Mouse (Mus musculus): ENCODE measurements at regions not wholly inside any gene's neighbourhood (a gene's known extent, or its start where the extent isn't known, plus 50 kb on each side); places are given as distances from the start of the nearest gene placed in this dataset.

DNA sequence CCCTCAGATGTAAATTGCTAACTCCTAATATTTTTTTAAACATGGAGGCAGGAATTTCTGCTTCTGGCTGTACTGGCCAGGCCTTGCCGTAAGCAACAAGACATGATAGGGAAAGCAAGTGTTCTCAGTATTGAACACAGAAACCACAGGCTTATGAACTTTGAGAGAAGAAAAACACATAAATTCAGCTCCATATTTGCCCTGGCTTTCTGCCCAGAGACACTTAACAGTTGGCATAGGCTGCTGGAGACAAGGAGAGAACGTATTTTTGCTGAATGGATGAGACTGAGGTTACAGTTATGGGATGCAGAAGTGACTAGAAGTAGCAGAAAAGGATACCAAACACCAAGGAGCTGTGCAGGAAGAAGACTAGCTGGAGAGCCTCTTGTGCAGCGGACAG is 258.7 kb upstream of the Rbms1 start:
- DNase-seq: no peak

DNA sequence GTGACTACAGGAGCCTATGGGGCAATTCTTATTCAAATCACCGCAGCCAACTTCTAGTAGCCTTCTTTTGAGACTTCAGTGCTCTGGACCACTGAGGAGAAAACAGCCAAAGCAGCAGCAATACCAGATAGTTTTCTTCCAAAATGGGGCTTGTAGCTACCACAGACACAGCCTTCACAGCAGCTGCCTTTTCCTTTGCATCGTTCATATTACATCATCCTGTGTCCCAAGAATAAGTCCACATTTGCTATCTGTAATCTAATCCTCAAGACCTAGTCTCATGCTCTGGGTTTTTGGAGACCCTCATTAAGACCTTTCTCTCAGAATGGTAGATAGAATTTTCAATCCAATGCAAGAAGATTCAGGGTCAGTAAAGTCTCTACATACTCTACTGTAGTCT is 258.2 kb upstream of the Rbms1 start:
- no peak for DNase-seq

DNA sequence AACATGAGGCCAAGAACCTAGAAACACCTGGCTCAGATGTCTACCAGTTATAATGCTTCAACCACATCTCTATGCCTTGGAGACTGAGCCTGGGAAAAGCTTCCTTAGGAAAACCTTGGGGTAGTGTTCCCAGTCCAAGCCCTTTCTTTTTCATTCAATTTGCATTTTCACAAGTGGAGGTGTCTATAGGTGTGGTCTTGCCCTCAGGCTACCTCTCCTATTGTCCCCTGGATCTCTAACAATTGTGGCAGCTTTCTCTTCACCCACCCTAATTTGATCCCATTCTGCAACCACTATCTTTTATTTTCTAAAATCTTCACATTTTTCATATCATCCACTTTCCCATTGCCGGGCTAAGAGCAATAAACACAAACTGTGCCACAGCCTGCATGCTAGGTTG is 251.0 kb upstream of the Rbms1 start:
- no peak for DNase-seq

- no peak for DNase-seq
Observed at GRCm38 (mm10) chr2:61201387-61201786, 238.4 kb upstream of the Rbms1 start.

- no peak for DNase-seq
Observed at GRCm38 (mm10) chr2:61193976-61194375, 231.0 kb upstream of the Rbms1 start.

DNA sequence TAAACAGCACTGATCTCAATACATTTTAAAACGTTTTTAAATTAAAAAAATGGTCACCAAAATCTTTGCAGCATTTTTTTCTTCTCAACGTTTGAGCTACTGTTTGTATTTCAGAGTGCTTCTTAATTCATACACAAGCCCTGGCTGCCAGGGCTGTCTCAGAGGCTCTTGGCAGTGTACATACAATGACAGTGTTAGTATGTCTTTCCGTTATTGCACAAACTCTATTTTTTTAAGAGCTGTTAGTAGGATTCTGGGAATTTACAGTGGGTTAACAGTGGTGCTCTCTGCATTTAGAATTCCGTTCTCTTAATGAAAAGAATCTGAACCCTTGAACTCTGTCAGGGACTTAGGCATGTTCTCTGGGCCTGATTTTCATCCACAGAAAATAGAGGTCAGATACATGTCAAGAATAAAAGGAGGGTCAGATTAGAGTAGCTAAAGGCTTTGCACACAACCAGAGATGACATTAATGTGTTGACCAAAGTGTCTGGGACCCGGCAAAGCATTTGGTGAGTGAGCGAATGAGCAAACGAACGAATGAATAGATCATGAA is 219.5 kb upstream of the Rbms1 start:
- DNase-seq: no peak

DNA sequence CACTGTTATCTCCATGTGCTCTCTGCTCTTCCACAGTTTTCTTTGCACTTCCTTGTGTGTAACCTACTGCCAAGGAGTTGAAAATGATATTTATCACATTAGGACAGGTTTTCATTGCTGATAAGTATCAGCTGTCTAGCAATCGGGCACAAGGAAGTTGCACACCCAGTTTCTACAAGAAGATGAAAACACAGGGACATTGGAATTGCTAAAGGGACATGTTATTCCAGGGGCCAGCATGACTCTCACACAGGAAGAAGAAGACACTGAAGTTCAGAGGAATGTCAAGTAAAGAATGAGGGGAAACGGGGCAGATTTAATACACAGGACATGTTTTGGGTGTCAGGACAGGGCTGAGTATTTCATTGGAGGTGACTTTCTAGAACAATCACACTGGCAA is 214.8 kb upstream of the Rbms1 start:
- peak; percentile 7 for DNase-seq

DNA sequence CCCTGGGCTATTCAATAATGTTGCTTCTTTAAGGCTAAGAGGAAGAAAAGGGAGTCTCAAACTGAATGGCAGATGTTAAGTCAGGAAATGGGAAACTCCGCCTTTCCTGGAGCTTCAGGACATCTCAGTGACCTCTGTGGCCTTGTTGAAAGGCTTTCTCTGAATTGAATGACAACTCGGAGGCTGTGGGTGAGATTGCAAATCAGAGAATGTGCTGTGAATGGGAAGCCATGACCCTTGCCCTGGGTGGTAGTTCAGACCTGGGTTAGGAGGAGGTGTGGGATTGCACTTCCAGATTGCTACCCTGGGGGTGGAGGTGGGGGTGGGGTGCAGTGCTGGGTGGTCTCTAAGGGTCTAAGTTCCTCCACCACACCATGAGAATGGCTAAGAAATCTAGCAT is 213.8 kb upstream of the Rbms1 start:
- DNase-seq: peak; percentile 43

DNA sequence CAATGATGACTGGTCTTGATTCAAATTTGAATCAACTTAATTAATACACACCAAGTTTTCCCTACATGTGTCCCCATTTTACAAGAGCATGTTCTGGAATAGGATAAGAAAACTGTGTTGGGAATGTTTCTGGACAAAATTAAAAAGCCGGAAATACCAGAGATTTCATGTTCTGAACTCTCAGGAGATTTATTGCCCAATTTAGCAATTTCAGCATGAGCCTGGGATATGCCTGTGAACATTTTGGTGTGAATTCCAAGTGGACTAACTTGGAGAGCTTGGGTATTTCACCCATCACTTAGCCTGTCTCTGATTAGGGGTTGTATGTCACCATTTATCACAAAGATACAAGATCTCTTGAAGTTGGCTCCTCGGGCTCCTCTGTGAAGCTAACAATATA is 210.6 kb upstream of the Rbms1 start:
- no peak for DNase-seq

- no peak for DNase-seq
Observed at GRCm38 (mm10) chr2:61161336-61161735, 198.3 kb upstream of the Rbms1 start.

- no peak for DNase-seq
Observed at GRCm38 (mm10) chr2:61159761-61160160, 196.8 kb upstream of the Rbms1 start.

GRCm38 (mm10) chr2:61138998-61139631 is 176.1 kb upstream of the Rbms1 start:
- peak; percentile 81 for DNase-seq

- no peak for DNase-seq
Observed at GRCm38 (mm10) chr2:61138625-61138997, 175.6 kb upstream of the Rbms1 start.

DNA sequence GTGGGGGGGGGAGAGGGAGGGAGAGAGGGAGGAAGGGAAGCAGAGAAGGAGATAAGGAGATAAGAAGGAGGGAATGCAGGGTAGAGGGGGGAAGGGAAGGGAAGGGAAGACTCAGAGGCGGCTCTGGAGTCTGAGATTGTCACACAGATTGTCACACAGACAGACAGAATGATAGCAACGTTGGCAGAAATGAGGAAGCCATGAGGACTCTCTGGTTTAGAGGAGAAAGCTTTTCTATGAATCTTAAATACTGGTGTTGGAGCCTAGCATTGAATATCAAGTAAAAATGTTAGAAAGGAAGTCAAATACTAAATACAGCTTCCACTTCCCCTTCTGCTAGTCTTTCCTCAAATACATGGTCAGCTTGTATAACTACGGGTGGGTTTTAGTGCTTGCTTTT is 174.4 kb upstream of the Rbms1 start:
- no peak for DNase-seq

DNA sequence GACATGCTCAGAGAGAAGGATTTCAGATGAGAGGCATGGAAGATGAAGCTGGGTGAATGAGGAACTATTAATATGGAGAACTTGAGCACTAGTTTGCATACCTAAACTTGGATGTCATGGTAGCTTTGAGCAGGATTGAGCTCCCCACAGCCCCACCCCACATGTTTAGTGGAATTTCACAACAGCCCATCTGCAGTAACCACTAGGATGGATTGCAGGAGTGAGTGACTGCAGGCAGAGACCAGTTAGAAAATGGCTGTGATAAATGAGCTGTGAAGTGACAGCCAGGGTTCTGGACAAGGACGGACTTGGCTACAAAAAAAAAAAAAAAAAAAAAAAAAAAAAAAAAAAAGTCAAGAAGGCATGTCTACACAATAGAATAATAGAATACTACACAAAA is 173.9 kb upstream of the Rbms1 start:
- DNase-seq: peak; percentile 17

DNA sequence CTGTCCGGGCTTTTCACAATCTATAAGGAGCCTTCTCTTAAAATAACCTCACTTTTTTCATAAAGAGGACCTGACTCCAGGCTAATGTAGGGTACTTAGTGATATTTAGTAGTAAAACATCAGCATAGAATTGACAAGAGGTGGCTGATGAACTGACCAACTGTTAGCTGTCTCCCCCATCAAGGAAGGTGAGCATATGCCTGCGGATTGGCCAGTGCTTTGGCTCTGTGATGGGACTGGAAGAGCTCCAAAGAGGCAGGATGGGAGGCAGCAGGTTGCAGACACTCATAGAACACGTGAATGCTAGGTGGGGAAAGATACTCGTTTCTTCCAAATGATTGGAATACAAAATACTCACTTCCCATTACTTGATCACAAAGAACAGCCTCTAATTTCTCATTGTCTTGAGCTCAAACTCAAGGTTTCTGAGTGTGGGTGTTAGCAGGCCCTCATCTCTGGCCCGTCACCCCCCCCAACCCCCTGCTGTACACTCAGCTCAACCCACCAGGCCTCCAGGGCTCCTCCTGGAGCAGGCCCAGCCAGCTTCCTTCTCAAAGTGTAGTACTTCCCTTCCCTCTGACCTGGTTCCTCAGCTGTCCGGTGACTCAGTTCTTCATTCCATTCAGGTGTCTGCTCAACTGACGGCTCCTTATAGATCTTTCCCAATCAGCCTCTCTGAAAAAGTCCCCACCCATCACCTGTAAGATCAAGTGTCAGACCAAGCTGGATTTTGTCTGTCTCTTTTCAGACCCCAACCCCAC is 160.2 kb upstream of the Rbms1 start:
- no peak for DNase-seq

GRCm38 (mm10) chr2:61121281-61121680 is 158.3 kb upstream of the Rbms1 start:
- DNase-seq: no peak

GRCm38 (mm10) chr2:61114620-61115019 is 151.6 kb upstream of the Rbms1 start:
- no peak for DNase-seq

GRCm38 (mm10) chr2:61113916-61114315 is 150.9 kb upstream of the Rbms1 start:
- no peak for DNase-seq

GRCm38 (mm10) chr2:61110591-61110990 is 147.6 kb upstream of the Rbms1 start:
- DNase-seq: peak; percentile 38

GRCm38 (mm10) chr2:61109564-61109963 is 146.6 kb upstream of the Rbms1 start:
- DNase-seq: no peak

DNA sequence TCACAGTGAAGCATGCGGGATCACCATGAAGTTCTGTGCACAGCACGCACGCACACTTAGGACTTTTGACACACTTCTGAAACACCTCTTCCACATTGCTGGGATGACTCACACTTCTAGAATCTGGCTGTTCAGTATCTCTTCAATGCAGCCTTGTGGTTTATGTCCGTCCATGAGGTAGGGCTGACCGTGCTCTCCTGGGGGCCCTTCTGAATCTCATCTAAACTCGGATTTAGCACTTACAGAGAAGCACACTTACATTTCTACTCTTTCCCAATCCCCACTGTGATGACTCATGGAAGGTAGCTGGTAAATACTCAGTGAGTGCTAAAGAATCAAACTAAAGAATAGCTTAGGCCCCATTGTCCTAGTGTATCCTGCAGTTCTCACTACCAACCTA is 142.2 kb upstream of the Rbms1 start:
- DNase-seq: no peak

GRCm38 (mm10) chr2:61100854-61101253 is 137.9 kb upstream of the Rbms1 start:
- no peak for DNase-seq

DNA sequence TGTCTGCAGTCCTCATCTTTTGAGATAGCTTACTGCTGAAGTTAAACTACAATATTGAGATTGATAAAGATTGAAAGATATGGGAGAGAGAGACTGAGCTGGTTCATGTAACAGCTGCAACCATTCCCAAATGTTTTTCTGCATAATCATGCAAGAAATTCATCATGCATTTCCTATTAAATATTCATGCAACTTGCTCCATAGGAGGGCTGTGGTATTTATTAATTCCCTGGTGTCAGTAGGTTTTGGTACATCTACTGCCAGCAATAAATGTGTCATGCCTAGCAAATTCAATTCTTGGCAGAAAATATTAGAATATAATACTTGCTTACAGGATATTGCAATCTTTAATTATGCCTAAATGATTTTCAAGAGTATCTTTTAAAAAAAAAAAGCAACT is 125.5 kb upstream of the Rbms1 start:
- DNase-seq: no peak
